Mouse (Mus musculus) retina, postnatal 1 day (tissue): Measurements from ENCODE around the gene Hspb9.

Experiments used
- DNase-seq: peaks from one replicate; pipeline ENCODE4 v3.0.0-alpha.2; 2012

Gene Hspb9

GRCm38 (mm10) chr11:100735134-100735865, 21.6 kb downstream of the Hspb9 start:
- DNase-seq, result no peak

GRCm38 (mm10) chr11:100735954-100736745, 22.5 kb downstream of the Hspb9 start:
- no peak for DNase-seq

- DNase-seq, result no peak
Observed at GRCm38 (mm10) chr11:100736746-100737080, 23.1 kb downstream of the Hspb9 start.

- DNase-seq, result no peak
Observed at GRCm38 (mm10) chr11:100737105-100737733, 23.6 kb downstream of the Hspb9 start.

GRCm38 (mm10) chr11:100738066-100738604, 24.5 kb downstream of the Hspb9 start, which contains the start of gene Rab5c:
Gene Rab5c, minus strand, starts transcription at chr11:100738215.
- DNase-seq, result peak; percentile 99

- DNase-seq, result no peak
Observed at GRCm38 (mm10) chr11:100738749-100739148, 25.1 kb downstream of the Hspb9 start.

- DNase-seq, result no peak
Observed at GRCm38 (mm10) chr11:100741348-100741747, 27.7 kb downstream of the Hspb9 start.

- peak; percentile 77 for DNase-seq
Observed at GRCm38 (mm10) chr11:100745085-100745484, 31.4 kb downstream of the Hspb9 start.

- no peak for DNase-seq
Observed at GRCm38 (mm10) chr11:100746546-100746945, 32.9 kb downstream of the Hspb9 start.

GRCm38 (mm10) chr11:100747114-100747513, 33.5 kb downstream of the Hspb9 start:
- no peak for DNase-seq

- DNase-seq, result no peak
Observed at GRCm38 (mm10) chr11:100748620-100749019, 35.0 kb downstream of the Hspb9 start.

GRCm38 (mm10) chr11:100749469-100749868, 35.8 kb downstream of the Hspb9 start:
- no peak for DNase-seq

- no peak for DNase-seq
Observed at GRCm38 (mm10) chr11:100750127-100750526, 36.5 kb downstream of the Hspb9 start.

- DNase-seq, result no peak
Observed at GRCm38 (mm10) chr11:100752294-100752693, 38.6 kb downstream of the Hspb9 start.

- no peak for DNase-seq
Observed at GRCm38 (mm10) chr11:100754021-100754692, 40.5 kb downstream of the Hspb9 start.

- DNase-seq, result no peak
Observed at GRCm38 (mm10) chr11:100754693-100755057, 41.0 kb downstream of the Hspb9 start.

- peak; percentile 35 for DNase-seq
Observed at GRCm38 (mm10) chr11:100756476-100756875, 42.8 kb downstream of the Hspb9 start.

- DNase-seq, result no peak
Observed at GRCm38 (mm10) chr11:100757566-100757965, 43.9 kb downstream of the Hspb9 start.

GRCm38 (mm10) chr11:100758707-100759610, 45.3 kb downstream of the Hspb9 start:
- DNase-seq, result peak; percentile 73

- peak; percentile 81 for DNase-seq
Observed at GRCm38 (mm10) chr11:100759611-100760233, 46.1 kb downstream of the Hspb9 start, which contains the start of gene Kcnh4. Gene Kcnh4, minus strand, starts transcription at chr11:100759942.

GRCm38 (mm10) chr11:100761547-100762045, 47.9 kb downstream of the Hspb9 start:
- peak; percentile 92 for DNase-seq
